11 mouse cellular contexts compared by ENCODE assay signal in genomic region chr6:46704293-46705170, GRCm38 (mm10).
DNase-seq lines count a peak whose midpoint lies in the region; ATAC-seq and TF ChIP-seq lines count a peak whose summit lies in the region.
"Had no signal": no experiment of that assay in that cellular context is flagged by ENCODE, and none has a peak within 500 bp of the region (broad histone marks: within the 10 kb centered on the region; RNA-seq: fewer than 3 reads in every experiment).

No protein-coding gene starts in this region.

- no peaks in the 10 kb centered on the region for H3K27me3 ChIP-seq in forebrain, postnatal 0 days (ENCODE audit: insufficient read depth, low read length)
- H3K27me3 ChIP-seq in midbrain, embryonic 15.5 days (replicated peaks) = no peaks in the 10 kb centered on the region
- H3K27me3 ChIP-seq: intestine, embryonic 15.5 days; liver, embryonic 13.5 days had no signal

- DNase-seq in embryo, embryonic 10 days (ENCODE audit: low spot score) = peak; percentile 6
- no peak for DNase-seq in embryo, embryonic 9.5 days (ENCODE audit: extremely low spot score)
- DNase-seq in forebrain, postnatal 0 days = peak; percentile 79
- peak; percentile 39 to 44 for DNase-seq in layer of hippocampus, postnatal 10 days (ENCODE audit: low spot score in 2 of 2)
- DNase-seq in right cerebral cortex, adult 2 months (ENCODE audit: low spot score in 2 of 2) = peak; percentile 45 to 52
- DNase-seq in gastrocnemius, adult 18-20 months (ENCODE audit: low spot score) = no peak
- no peak for DNase-seq in thymus, postnatal 10 days (ENCODE audit: low spot score in 2 of 2)
- DNase-seq: liver, embryonic 13.5 days had no signal

- H3K36me3 ChIP-seq in forebrain, postnatal 0 days (ENCODE audit: insufficient read depth) = no peaks in the 10 kb centered on the region
- H3K36me3 ChIP-seq in midbrain, embryonic 15.5 days (replicated peaks) = no peaks in the 10 kb centered on the region
- H3K36me3 ChIP-seq: intestine, embryonic 15.5 days; liver, embryonic 13.5 days had no signal

- no peaks in the 10 kb centered on the region for H3K4me1 ChIP-seq in forebrain, postnatal 0 days (ENCODE audit: insufficient read depth)
- no peaks in the 10 kb centered on the region for H3K4me1 ChIP-seq in midbrain, embryonic 15.5 days
- H3K4me1 ChIP-seq: intestine, embryonic 15.5 days; liver, embryonic 13.5 days had no signal

- peak; percentile 77 for ATAC-seq in forebrain, postnatal 0 days
- no peak for ATAC-seq in midbrain, embryonic 15.5 days (replicated peaks)
- ATAC-seq: intestine, embryonic 15.5 days had no signal

- no peak overlapping the region for H3K27ac ChIP-seq in forebrain, postnatal 0 days (ENCODE audit: low read depth, low read length)
- no peak overlapping the region for H3K27ac ChIP-seq in midbrain, embryonic 15.5 days
- H3K27ac ChIP-seq: intestine, embryonic 15.5 days; liver, embryonic 13.5 days had no signal

- H3K9ac ChIP-seq in forebrain, postnatal 0 days = no peak overlapping the region
- H3K9ac ChIP-seq in midbrain, embryonic 15.5 days = no peak overlapping the region
- H3K9ac ChIP-seq: intestine, embryonic 15.5 days; liver, embryonic 13.5 days had no signal

- no peak for TF ChIP-seq CTCF in forebrain, postnatal 0 days (IDR thresholded peaks at IDR 0.05; ENCODE audit: low read depth)

- 49% methylated on average over 7 of the region's 7 CpGs for WGBS in forebrain, postnatal 0 days
- WGBS in midbrain, embryonic 15.5 days = 79% methylated on average over 7 of the region's 7 CpGs

- H3K4me2 ChIP-seq in forebrain, postnatal 0 days (ENCODE audit: low read depth) = no peak overlapping the region
- no peak overlapping the region for H3K4me2 ChIP-seq in midbrain, embryonic 15.5 days
- H3K4me2 ChIP-seq: intestine, embryonic 15.5 days; liver, embryonic 13.5 days; midbrain, embryonic 11.5 days had no signal

- H3K9me3 ChIP-seq in forebrain, postnatal 0 days (ENCODE audit: low read length) = no peaks in the 10 kb centered on the region
- no peaks in the 10 kb centered on the region for H3K9me3 ChIP-seq in midbrain, embryonic 15.5 days
- H3K9me3 ChIP-seq: intestine, embryonic 15.5 days; liver, embryonic 13.5 days had no signal

- H3K4me3 ChIP-seq in forebrain, postnatal 0 days (ENCODE audit: low read depth, low read length) = no peak overlapping the region
- no peak overlapping the region for H3K4me3 ChIP-seq in midbrain, embryonic 15.5 days
- H3K4me3 ChIP-seq: intestine, embryonic 15.5 days; liver, embryonic 13.5 days had no signal

Comparison
In these comparisons a context has a peak if more than half of its experiments do, and no peak if none do; other contexts are left out.
1. DNase-seq: peak in embryo, embryonic 10 days (single experiment), forebrain, postnatal 0 days (single experiment), layer of hippocampus, postnatal 10 days (2 of 2) and right cerebral cortex, adult 2 months (2 of 2); none in embryo, embryonic 9.5 days (single experiment), gastrocnemius, adult 18-20 months (single experiment) and thymus, postnatal 10 days (0 of 2).